Mouse (Mus musculus): ENCODE results near the gene Eng.

Eng gene

GRCm38 (mm10) chr2:32621517-32621859 is 24.9 kb upstream of the Eng start, which contains the start of gene Ak1:
Ak1 (plus strand) TSS chr2:32621758.
- no peak for DNase-seq (ENCODE audit: low spot score)

- DNase-seq (ENCODE audit: low spot score): no peak
Measured at GRCm38 (mm10) chr2:32624111-32624748, 22.2 kb upstream of the Eng start.

GRCm38 (mm10) chr2:32625212-32625872 is 21.1 kb upstream of the Eng start:
- peak; percentile 75 for DNase-seq (ENCODE audit: low spot score)

- DNase-seq (ENCODE audit: low spot score): no peak
Measured at GRCm38 (mm10) chr2:32625873-32626694, 20.3 kb upstream of the Eng start.

GRCm38 (mm10) chr2:32627266-32628043 is 18.9 kb upstream of the Eng start:
- DNase-seq (ENCODE audit: low spot score): no peak

- no peak for DNase-seq (ENCODE audit: low spot score)
Measured at GRCm38 (mm10) chr2:32628044-32628550, 18.3 kb upstream of the Eng start.

- peak; percentile 80 for DNase-seq (ENCODE audit: low spot score)
Measured at GRCm38 (mm10) chr2:32628729-32629128, 17.7 kb upstream of the Eng start.

- DNase-seq (ENCODE audit: low spot score): peak; percentile 75
Measured at GRCm38 (mm10) chr2:32629276-32629976, 17.0 kb upstream of the Eng start.

- no peak for DNase-seq (ENCODE audit: low spot score)
Measured at GRCm38 (mm10) chr2:32630036-32630435, 16.4 kb upstream of the Eng start.

GRCm38 (mm10) chr2:32631046-32631445 is 15.3 kb upstream of the Eng start:
- DNase-seq (ENCODE audit: low spot score): no peak

- DNase-seq (ENCODE audit: low spot score): peak; percentile 84
Measured at GRCm38 (mm10) chr2:32631737-32632394, 14.5 kb upstream of the Eng start.

- no peak for DNase-seq (ENCODE audit: low spot score)
Measured at GRCm38 (mm10) chr2:32633660-32634059, 12.7 kb upstream of the Eng start.

GRCm38 (mm10) chr2:32634277-32635105 is 11.9 kb upstream of the Eng start:
- DNase-seq (ENCODE audit: low spot score): no peak

- DNase-seq (ENCODE audit: low spot score): no peak
Measured at GRCm38 (mm10) chr2:32636617-32637016, 9.8 kb upstream of the Eng start.

GRCm38 (mm10) chr2:32637778-32638281 is 8.6 kb upstream of the Eng start:
- no peak for DNase-seq (ENCODE audit: low spot score)

- DNase-seq (ENCODE audit: low spot score): no peak
Measured at GRCm38 (mm10) chr2:32639632-32640031, 6.8 kb upstream of the Eng start.

- no peak for DNase-seq (ENCODE audit: low spot score)
Measured at GRCm38 (mm10) chr2:32640550-32641051, 5.8 kb upstream of the Eng start.

GRCm38 (mm10) chr2:32641810-32642209 is 4.6 kb upstream of the Eng start:
- no peak for DNase-seq (ENCODE audit: low spot score)

- DNase-seq (ENCODE audit: low spot score): no peak
Measured at GRCm38 (mm10) chr2:32642813-32643212, 3.6 kb upstream of the Eng start.

GRCm38 (mm10) chr2:32644083-32644482 is 2.3 kb upstream of the Eng start:
- no peak for DNase-seq (ENCODE audit: low spot score)

Measured in urinary bladder, postnatal 14 days (tissue).